Mouse (Mus musculus) left cerebral cortex, postnatal 25 days (tissue): ENCODE data around the gene Igsf23. TPM values are rescaled to one million over a fixed set of nuclear protein-coding genes. Genes with fewer than 3 reads are reported as not detected.
"Not testable (repeated sequence)": the region's sequence is repeated elsewhere in the genome, so short reads cannot be mapped to it uniquely, and the experiment has no call there.

ENCODE experiments used
- DNase-seq, 2 experiments: peaks; one replicate each; pipeline ENCODE4 v3.0.0; 2022; ENCODE audit warnings: low spot score in 2 of 2, mixed read lengths in 1 of 2
- intact Hi-C: fragments of 180-260 bp; cut with DNase I; formaldehyde crosslinking; loops from one replicate; pipeline ENCODE4 v1.15.1; 2025
- total RNA-seq, 2 experiments: library from RNA; stranded (reverse); gene quantifications; 2 replicates each; pipeline ENCODE4 v1.2.3; 2021

Igsf23 gene
- not detected for total RNA-seq

- intact Hi-C loops: no loop called here
- DNase-seq: no peak
These were observed at the start of gene Igsf23 for GRCm38 (mm10) chr7:19950589-19950988. TSS of gene Igsf23 (minus strand) at chr7:19950756.

- intact Hi-C loops, DNase-seq: not testable (repeated sequence)
These were observed 46.2 kb upstream of the Igsf23 start for GRCm38 (mm10) chr7:19996721-19997120.

DNA sequence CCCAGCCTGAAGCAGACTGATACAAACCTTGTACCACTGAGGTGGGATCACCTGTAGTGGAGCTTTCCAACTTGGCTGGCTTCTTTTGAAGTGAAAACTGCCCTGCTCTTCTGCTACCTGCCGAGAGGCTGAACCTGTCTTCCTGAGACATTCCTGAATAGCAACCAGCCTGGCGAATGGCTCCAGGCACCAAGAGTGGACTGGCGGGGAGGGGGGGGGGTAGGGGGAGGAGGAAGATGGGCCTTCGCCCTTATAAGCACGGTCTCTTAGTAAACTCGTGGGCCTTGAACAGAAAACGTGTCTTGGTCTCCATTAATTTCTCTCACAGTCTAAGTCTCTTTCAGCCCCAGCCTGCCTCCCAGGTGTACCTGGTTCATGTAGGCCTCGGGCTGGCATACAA, 40.6 kb upstream of the Igsf23 start, which contains the start of gene Nlrp9b:
Gene Nlrp9b (plus strand): TSS at position 301 of the 400 bp plus-strand sequence.
- intact Hi-C loops, DNase-seq: not testable (repeated sequence)

DNA sequence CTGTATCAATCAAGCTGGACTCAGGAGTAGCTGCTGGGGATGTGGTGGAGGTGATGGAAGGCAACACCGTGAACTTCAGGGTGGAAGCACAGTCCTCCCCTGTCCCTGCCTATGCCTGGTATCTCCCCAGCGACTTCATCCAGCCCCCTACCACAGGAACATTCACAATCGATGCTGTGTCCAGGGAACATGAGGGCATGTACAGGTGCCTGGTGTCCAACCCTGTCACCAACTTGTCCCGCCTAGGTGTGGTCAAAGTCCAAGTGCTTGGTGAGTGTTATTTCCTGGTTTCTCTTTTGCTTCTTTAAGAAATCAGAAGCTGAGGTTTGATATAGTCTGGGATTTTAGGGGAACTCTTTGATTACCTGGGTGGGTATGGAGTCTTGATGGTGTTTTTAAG, 21.0 kb upstream of the Igsf23 start:
- no peak for DNase-seq
- intact Hi-C loops: no loop called here

- DNase-seq: no peak
- intact Hi-C loops: no loop called here
These were observed 19.6 kb upstream of the Igsf23 start for GRCm38 (mm10) chr7:19970196-19970595.

DNA sequence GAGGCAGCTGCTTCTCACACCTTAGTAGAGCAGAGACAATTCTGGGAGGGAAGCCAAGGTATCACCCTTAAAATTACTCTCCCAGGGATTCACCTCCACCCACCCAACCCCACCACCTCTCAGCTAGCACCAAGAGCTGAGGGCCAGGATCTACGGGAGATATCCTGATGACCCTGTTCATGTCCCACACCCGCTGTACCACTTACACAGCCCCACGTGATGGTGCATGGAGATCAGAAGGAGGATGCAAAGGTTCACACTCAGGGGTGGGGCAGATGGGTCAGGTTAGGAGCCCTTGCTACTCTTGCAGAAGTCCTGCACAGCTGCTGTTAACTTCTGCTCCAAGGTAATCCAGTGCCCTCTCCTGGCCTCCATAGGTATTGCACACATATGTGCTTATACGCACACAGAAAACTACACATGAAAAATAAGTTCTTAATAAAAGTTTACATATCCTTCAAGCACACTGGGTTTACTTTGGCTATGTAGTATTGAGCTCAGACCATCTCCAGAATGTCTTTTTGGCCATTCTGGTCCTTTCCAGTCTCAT, 19.1 kb upstream of the Igsf23 start:
- no peak for DNase-seq
- intact Hi-C loops: no loop called here

- DNase-seq: no peak
- intact Hi-C loops: no loop called here
These were observed 18.6 kb upstream of the Igsf23 start for GRCm38 (mm10) chr7:19969106-19969505.

GRCm38 (mm10) chr7:19964985-19965579, 14.5 kb upstream of the Igsf23 start, which contains the start of gene Ceacam20:
TSS of gene Ceacam20 (plus strand) at chr7:19965412.
- intact Hi-C loops: no loop called here
- no peak for DNase-seq

DNA sequence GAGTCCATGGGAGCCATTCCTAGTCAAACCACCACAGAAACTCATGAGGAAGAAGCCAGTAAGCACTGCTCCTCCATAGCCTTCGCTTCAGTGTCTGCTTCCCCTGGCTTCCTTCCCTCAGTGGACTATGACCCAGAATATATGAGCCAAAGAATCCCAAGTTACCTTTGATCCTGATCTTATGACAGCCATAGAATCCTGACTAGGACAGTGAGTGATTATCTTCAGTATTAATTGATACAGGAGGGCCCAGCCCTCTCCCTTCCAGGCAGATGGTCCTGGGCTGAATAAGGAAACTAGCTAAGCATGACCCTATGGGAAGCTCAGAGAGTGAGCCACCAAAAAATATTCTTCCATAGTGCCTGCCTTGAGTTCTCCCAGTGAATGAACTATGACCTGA, 11.9 kb upstream of the Igsf23 start:
- intact Hi-C loops: no loop called here
- no peak for DNase-seq

GRCm38 (mm10) chr7:19956341-19956781, 5.8 kb upstream of the Igsf23 start:
- peak; percentile 87 to 92 for DNase-seq
- intact Hi-C loops: loop anchor here (1.0 to 5.0 kb wide), 2 partner anchors 46 to 154 kb away; no protein-coding TSS in a partner anchor

DNA sequence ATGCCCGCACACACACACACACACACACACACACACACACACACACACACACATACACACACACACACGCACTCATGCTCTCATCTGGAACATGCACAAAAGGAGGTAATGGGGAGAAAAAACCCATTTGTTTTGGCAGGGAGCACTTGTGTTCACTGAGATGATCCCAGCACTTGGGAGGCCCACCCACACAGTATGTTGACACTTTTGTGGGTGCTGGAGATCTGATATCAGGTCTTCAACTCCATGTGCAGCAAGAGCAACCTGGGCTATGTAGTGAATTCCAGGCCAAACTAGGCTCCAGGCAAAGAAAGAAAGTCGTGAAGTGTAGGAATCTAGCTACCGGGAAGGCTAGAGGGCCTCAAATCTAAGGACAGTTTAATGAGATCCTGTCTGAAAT, 5.3 kb upstream of the Igsf23 start:
- no peak for DNase-seq
- intact Hi-C loops: loop anchor here (1.0 to 5.0 kb wide), 2 partner anchors 46 to 154 kb away; no protein-coding TSS in a partner anchor

GRCm38 (mm10) chr7:19953054-19953453, 2.5 kb upstream of the Igsf23 start:
- intact Hi-C loops: no loop called here
- DNase-seq: no peak

GRCm38 (mm10) chr7:19952320-19952986, 1.9 kb upstream of the Igsf23 start:
- no peak for DNase-seq
- intact Hi-C loops: no loop called here

DNA sequence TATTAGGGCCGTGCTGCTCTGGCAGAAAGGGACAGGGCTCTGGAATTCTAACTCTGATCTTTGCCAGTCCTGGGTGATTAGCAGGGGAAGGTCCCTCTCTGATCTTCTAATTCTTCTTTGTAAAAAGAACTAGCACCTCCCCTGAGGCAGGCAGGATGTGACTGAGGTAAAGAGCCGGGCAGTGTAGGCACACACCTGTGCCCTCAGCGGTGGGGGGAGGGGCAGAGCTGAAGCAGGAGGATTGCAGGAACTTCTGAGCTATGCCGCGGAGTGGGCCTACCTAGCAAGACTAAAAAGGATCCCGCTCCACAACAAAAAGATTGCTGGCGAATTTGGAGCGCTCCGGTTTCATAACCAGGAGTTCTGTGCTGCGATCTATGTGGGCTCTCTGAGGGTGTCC, 560 bp downstream of the Igsf23 start:
- intact Hi-C loops: no loop called here
- no peak for DNase-seq

DNA sequence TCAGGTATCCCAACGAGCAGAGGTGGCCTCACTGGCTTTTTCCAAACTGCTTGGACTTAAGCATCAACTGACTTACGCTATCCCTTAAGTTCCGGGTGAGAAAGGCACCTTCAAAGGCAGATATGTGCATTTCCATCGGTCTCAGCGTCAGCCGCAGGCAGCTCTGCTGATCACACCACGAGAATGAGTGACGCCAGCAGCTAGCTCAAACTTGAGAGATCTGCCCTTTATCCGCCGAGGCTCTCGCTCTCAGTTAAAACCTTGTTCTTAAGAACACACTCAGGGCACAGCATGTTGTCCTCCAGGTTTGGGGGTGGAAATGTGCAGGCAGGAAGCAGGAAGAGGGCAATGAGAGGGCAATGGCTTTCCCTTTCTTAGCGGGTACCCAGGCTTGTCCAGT, 1.6 kb downstream of the Igsf23 start:
- intact Hi-C loops: no loop called here
- DNase-seq: no peak

DNA sequence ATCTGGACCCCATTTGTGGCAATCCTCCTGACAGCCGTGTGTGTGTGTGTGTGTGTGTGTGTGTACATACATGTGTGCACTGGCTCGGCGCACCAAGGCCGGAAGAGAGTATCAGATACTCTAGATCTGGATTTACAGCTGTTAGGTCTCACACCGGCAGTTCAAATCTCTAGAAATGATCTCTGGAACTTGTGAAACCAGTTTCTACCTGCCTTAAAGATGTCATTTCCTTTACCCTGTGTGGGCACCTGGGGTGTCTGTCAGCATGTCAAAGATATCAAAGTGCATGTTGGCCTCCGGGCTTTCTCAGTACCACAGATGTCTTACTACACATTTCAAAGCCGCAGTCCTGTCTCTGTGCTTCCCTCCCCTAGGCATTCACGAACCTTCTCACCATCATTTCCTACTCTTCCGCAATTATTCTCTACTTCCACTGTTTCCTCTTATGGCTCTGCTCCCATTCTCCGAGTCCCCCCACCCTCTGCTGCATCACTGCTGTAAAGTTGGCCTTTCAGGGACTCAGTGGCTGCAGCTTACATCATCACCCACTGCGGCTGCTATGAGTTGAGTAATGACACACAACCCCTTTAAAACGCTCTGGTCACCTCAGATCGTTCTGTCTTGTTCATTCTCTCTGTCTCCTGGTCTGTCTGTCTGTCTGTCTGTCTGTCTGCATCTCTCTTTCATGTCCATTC, 4.6 kb downstream of the Igsf23 start:
- DNase-seq: no peak
- intact Hi-C loops: no loop called here

GRCm38 (mm10) chr7:19945201-19945600, 5.4 kb downstream of the Igsf23 start:
- intact Hi-C loops: no loop called here

GRCm38 (mm10) chr7:19944709-19945108, 5.8 kb downstream of the Igsf23 start:
- intact Hi-C loops: no loop called here
- DNase-seq: no peak

More at GRCm38 (mm10) chr7:19945201-19945600, 5.4 kb downstream of the Igsf23 start:
- no peak for DNase-seq

GRCm38 (mm10) chr7:19940256-19940655, 10.3 kb downstream of the Igsf23 start:
- intact Hi-C loops: no loop called here
- no peak for DNase-seq

GRCm38 (mm10) chr7:19939555-19940235, 10.9 kb downstream of the Igsf23 start:
- peak; percentile 29 to 62 for DNase-seq

More at GRCm38 (mm10) chr7:19939555-19940235, 10.9 kb downstream of the Igsf23 start:
- intact Hi-C loops: no loop called here
